Mouse (Mus musculus) kidney, adult 11 months (tissue): Measurements from ENCODE around the gene Rps8.

ENCODE experiments used
- DNase-seq: peaks from one replicate; pipeline ENCODE4 v3.0.0; 2022

Gene Rps8

GRCm38 (mm10) chr4:117124518-117125347 is 31.3 kb downstream of the Rps8 start:
- DNase-seq: peak; percentile 30

- DNase-seq: no peak
Observed at GRCm38 (mm10) chr4:117124218-117124517, 31.9 kb downstream of the Rps8 start.

GRCm38 (mm10) chr4:117123546-117124217 is 32.4 kb downstream of the Rps8 start:
- DNase-seq: no peak

- DNase-seq: no peak
Observed at GRCm38 (mm10) chr4:117122209-117122608, 33.8 kb downstream of the Rps8 start.

- DNase-seq: peak; percentile 97
Observed at GRCm38 (mm10) chr4:117120445-117121414, 35.3 kb downstream of the Rps8 start.

- no peak for DNase-seq
Observed at GRCm38 (mm10) chr4:117120052-117120444, 36.0 kb downstream of the Rps8 start.

GRCm38 (mm10) chr4:117119636-117120035 is 36.4 kb downstream of the Rps8 start:
- DNase-seq: no peak

GRCm38 (mm10) chr4:117117931-117118330 is 38.1 kb downstream of the Rps8 start:
- DNase-seq: no peak

- DNase-seq: no peak
Observed at GRCm38 (mm10) chr4:117115592-117115991, 40.5 kb downstream of the Rps8 start.

GRCm38 (mm10) chr4:117113237-117113636 is 42.8 kb downstream of the Rps8 start:
- no peak for DNase-seq

- DNase-seq: no peak
Observed at GRCm38 (mm10) chr4:117110985-117111384, 45.1 kb downstream of the Rps8 start.

GRCm38 (mm10) chr4:117110249-117110648 is 45.8 kb downstream of the Rps8 start:
- DNase-seq: no peak

GRCm38 (mm10) chr4:117109330-117109729 is 46.7 kb downstream of the Rps8 start:
- no peak for DNase-seq

GRCm38 (mm10) chr4:117108524-117108849 is 47.6 kb downstream of the Rps8 start:
- DNase-seq: no peak

GRCm38 (mm10) chr4:117107813-117108523 is 48.1 kb downstream of the Rps8 start:
- no peak for DNase-seq

- DNase-seq: no peak
Observed at GRCm38 (mm10) chr4:117105127-117105526, 50.9 kb downstream of the Rps8 start.

- no peak for DNase-seq
Observed at GRCm38 (mm10) chr4:117104672-117105071, 51.4 kb downstream of the Rps8 start.
